Mouse (Mus musculus): ENCODE results near the gene Jtb. TPM values are rescaled to one million over a fixed set of nuclear protein-coding genes. Genes with fewer than 3 reads are reported as not detected.

Jtb gene
- polyA plus RNA-seq, 1 experiment from 2014 or later = 103 TPM

GRCm38 (mm10) chr3:90255784-90256353, 24.5 kb downstream of the Jtb start:
- Histone ChIP-seq H3K4me2 (ENCODE audit: low read depth, low read length) (no peak overlapping the region), H3K9me3 (replicated peaks; ENCODE audit: control insufficient read depth, low read length) (no peaks in the 10 kb centered on the region), H3K36me3 (replicated peaks; ENCODE audit: control insufficient read depth, insufficient read depth, low read depth, low read length) (peaks cover 4% of the 10 kb centered on the region; the same call in 1 of the 2 replicates), H3K9ac (replicated peaks; ENCODE audit: low read length) (no peak overlapping the region), H3K4me1 (ENCODE audit: control insufficient read depth, insufficient read depth, low read length) (peaks cover 5% of the 10 kb centered on the region; the same call in 1 of the 2 replicates), H3K27ac (replicated peaks; ENCODE audit: low read depth, low read length) (no peak overlapping the region), H3K27me3 (ENCODE audit: control insufficient read depth, insufficient read depth, low read length) (no peaks in the 10 kb centered on the region), H3K4me3 (ENCODE audit: low read depth, low read length) (no peak overlapping the region)
- DNase-seq (ENCODE audit: low spot score) (no peak), ATAC-seq (replicated peaks; ENCODE audit: insufficient number of reproducible peaks, low FRiP score, low TSS enrichment, low read depth) (no peak)
- WGBS = 92% methylated on average over 14 of the region's 14 CpGs

GRCm38 (mm10) chr3:90256731-90257530, 25.5 kb downstream of the Jtb start:
- peaks cover 4% of the 10 kb centered on the region; the same call in 1 of the 2 replicates for H3K36me3 ChIP-seq (replicated peaks; ENCODE audit: control insufficient read depth, insufficient read depth, low read depth, low read length)
- ATAC-seq (replicated peaks; ENCODE audit: insufficient number of reproducible peaks, low FRiP score, low TSS enrichment, low read depth) (no peak), DNase-seq (ENCODE audit: low spot score) (no peak)
- H3K9ac ChIP-seq (replicated peaks; ENCODE audit: low read length) = no peak overlapping the region
- 94% methylated on average over 19 of the region's 19 CpGs for WGBS
- no peak overlapping the region for H3K27ac ChIP-seq (replicated peaks; ENCODE audit: low read depth, low read length)
- H3K27me3 ChIP-seq (ENCODE audit: control insufficient read depth, insufficient read depth, low read length) = no peaks in the 10 kb centered on the region
- no peak overlapping the region for H3K4me2 ChIP-seq (ENCODE audit: low read depth, low read length)
- H3K4me1 ChIP-seq (ENCODE audit: control insufficient read depth, insufficient read depth, low read length) = peaks cover 5% of the 10 kb centered on the region; the same call in 1 of the 2 replicates
- no peaks in the 10 kb centered on the region for H3K9me3 ChIP-seq (replicated peaks; ENCODE audit: control insufficient read depth, low read length)
- H3K4me3 ChIP-seq (ENCODE audit: low read depth, low read length) = no peak overlapping the region

GRCm38 (mm10) chr3:90258521-90258920, 27.1 kb downstream of the Jtb start:
- Histone ChIP-seq H3K27me3 (ENCODE audit: control insufficient read depth, insufficient read depth, low read length) (no peaks in the 10 kb centered on the region), H3K4me3 (ENCODE audit: low read depth, low read length) (no peak overlapping the region), H3K9ac (replicated peaks; ENCODE audit: low read length) (no peak overlapping the region), H3K4me2 (ENCODE audit: low read depth, low read length) (no peak overlapping the region), H3K4me1 (ENCODE audit: control insufficient read depth, insufficient read depth, low read length) (peaks cover 5% of the 10 kb centered on the region; the same call in 1 of the 2 replicates), H3K9me3 (replicated peaks; ENCODE audit: control insufficient read depth, low read length) (no peaks in the 10 kb centered on the region), H3K36me3 (replicated peaks; ENCODE audit: control insufficient read depth, insufficient read depth, low read depth, low read length) (peaks cover 8% of the 10 kb centered on the region; the same call in 1 of the 2 replicates), H3K27ac (replicated peaks; ENCODE audit: low read depth, low read length) (no peak overlapping the region)
- DNase-seq (ENCODE audit: low spot score) (no peak), ATAC-seq (replicated peaks; ENCODE audit: insufficient number of reproducible peaks, low FRiP score, low TSS enrichment, low read depth) (no peak)
- WGBS = 92% methylated on average over 4 of the region's 4 CpGs

GRCm38 (mm10) chr3:90263121-90263771, 31.8 kb downstream of the Jtb start:
- peaks cover 8% of the 10 kb centered on the region; the same call in 1 of the 2 replicates for H3K36me3 ChIP-seq (replicated peaks; ENCODE audit: control insufficient read depth, insufficient read depth, low read depth, low read length)
- 80% methylated on average over 5 of the region's 5 CpGs for WGBS

GRCm38 (mm10) chr3:90264687-90265033, 33.3 kb downstream of the Jtb start:
- Histone ChIP-seq H3K27me3 (ENCODE audit: control insufficient read depth, insufficient read depth, low read length) (no peaks in the 10 kb centered on the region), H3K9ac (replicated peaks; ENCODE audit: low read length) (no peak overlapping the region; the same call in 1 of the 2 replicates), H3K4me1 (ENCODE audit: control insufficient read depth, insufficient read depth, low read length) (no peaks in the 10 kb centered on the region; the same call in 1 of the 2 replicates), H3K27ac (replicated peaks; ENCODE audit: low read depth, low read length) (peak overlapping the region; percentile 94; the same call in 1 of the 2 replicates), H3K36me3 (replicated peaks; ENCODE audit: control insufficient read depth, insufficient read depth, low read depth, low read length) (peaks cover 6% of the 10 kb centered on the region; the same call in 1 of the 2 replicates), H3K4me3 (ENCODE audit: low read depth, low read length) (peak overlapping the region; percentile 70), H3K4me2 (ENCODE audit: low read depth, low read length) (no peak overlapping the region; the same call in 1 of the 2 replicates), H3K9me3 (replicated peaks; ENCODE audit: control insufficient read depth, low read length) (no peaks in the 10 kb centered on the region)
- no peak for DNase-seq (ENCODE audit: low spot score)
- no peak for ATAC-seq (replicated peaks; ENCODE audit: insufficient number of reproducible peaks, low FRiP score, low TSS enrichment, low read depth)
- 34% methylated on average over 10 of the region's 10 CpGs for WGBS

More at GRCm38 (mm10) chr3:90263121-90263771, 31.8 kb downstream of the Jtb start:
- ATAC-seq (replicated peaks; ENCODE audit: insufficient number of reproducible peaks, low FRiP score, low TSS enrichment, low read depth) (no peak), DNase-seq (ENCODE audit: low spot score) (no peak)
- Histone ChIP-seq H3K9ac (replicated peaks; ENCODE audit: low read length) (no peak overlapping the region), H3K27me3 (ENCODE audit: control insufficient read depth, insufficient read depth, low read length) (no peaks in the 10 kb centered on the region), H3K4me1 (ENCODE audit: control insufficient read depth, insufficient read depth, low read length) (no peaks in the 10 kb centered on the region; the same call in 1 of the 2 replicates), H3K9me3 (replicated peaks; ENCODE audit: control insufficient read depth, low read length) (no peaks in the 10 kb centered on the region), H3K4me3 (ENCODE audit: low read depth, low read length) (no peak overlapping the region), H3K27ac (replicated peaks; ENCODE audit: low read depth, low read length) (no peak overlapping the region), H3K4me2 (ENCODE audit: low read depth, low read length) (no peak overlapping the region)

- Histone ChIP-seq H3K4me3 (ENCODE audit: low read depth, low read length) (peak within 1 kb of the TSS; percentile 70), H3K4me1 (ENCODE audit: control insufficient read depth, insufficient read depth, low read length) (no peaks in the 10 kb centered on the region; the same call in 1 of the 2 replicates), H3K9me3 (replicated peaks; ENCODE audit: control insufficient read depth, low read length) (no peaks in the 10 kb centered on the region), H3K36me3 (replicated peaks; ENCODE audit: control insufficient read depth, insufficient read depth, low read depth, low read length) (peaks cover 6% of the 10 kb centered on the region; the same call in 1 of the 2 replicates), H3K27ac (replicated peaks; ENCODE audit: low read depth, low read length) (peak within 1 kb of the TSS; percentile 94), H3K4me2 (ENCODE audit: low read depth, low read length) (peak within 1 kb of the TSS; percentile 88), H3K9ac (replicated peaks; ENCODE audit: low read length) (peak within 1 kb of the TSS; percentile 90), H3K27me3 (ENCODE audit: control insufficient read depth, insufficient read depth, low read length) (no peaks in the 10 kb centered on the region)
- WGBS = under 1% methylated on average over 63 of the region's 87 CpGs
- peak; percentile 88 for ATAC-seq (replicated peaks; ENCODE audit: insufficient number of reproducible peaks, low FRiP score, low TSS enrichment, low read depth)
- peak; percentile 84 for DNase-seq (ENCODE audit: low spot score)
Measured at GRCm38 (mm10) chr3:90265034-90265931, 33.9 kb downstream of the Jtb start, which contains the start of gene Dennd4b. TSS of gene Dennd4b (plus strand) at chr3:90265185.

Data from embryonic facial prominence, embryonic 11.5 days (tissue).